Mouse (Mus musculus): Measurements from ENCODE around the gene Matk.

Matk gene

GRCm38 (mm10) chr10:81287513-81288157, 34.9 kb downstream of the Matk start:
- peak; percentile 69 to 83 for DNase-seq

GRCm38 (mm10) chr10:81288601-81289000, 35.9 kb downstream of the Matk start:
- peak in 1 of 2 experiments; percentile 68 for DNase-seq

- DNase-seq, result peak; percentile 76 to 77
Observed at GRCm38 (mm10) chr10:81289278-81289677, 36.5 kb downstream of the Matk start.

GRCm38 (mm10) chr10:81289811-81290210, 37.1 kb downstream of the Matk start:
- DNase-seq, result peak; percentile 44 to 69

- DNase-seq, result peak; percentile 53 to 75
Observed at GRCm38 (mm10) chr10:81290698-81291460, 38.1 kb downstream of the Matk start.

GRCm38 (mm10) chr10:81291511-81292104, 38.9 kb downstream of the Matk start, which contains the start of gene Tjp3:
Tjp3 (minus strand) TSS chr10:81291581.
- DNase-seq, result peak in 1 of 2 experiments; percentile 37

GRCm38 (mm10) chr10:81292554-81293333, 40.0 kb downstream of the Matk start, which contains the start of gene Pip5k1c:
Pip5k1c (plus strand) TSS chr10:81292963.
- peak; percentile 100 for DNase-seq

- DNase-seq, result no peak
Observed at GRCm38 (mm10) chr10:81293334-81294030, 40.7 kb downstream of the Matk start.

GRCm38 (mm10) chr10:81294442-81294841, 41.7 kb downstream of the Matk start:
- peak in 1 of 2 experiments; percentile 5 for DNase-seq

- no peak for DNase-seq
Observed at GRCm38 (mm10) chr10:81295185-81295584, 42.5 kb downstream of the Matk start.

GRCm38 (mm10) chr10:81297246-81297645, 44.5 kb downstream of the Matk start:
- peak in 1 of 2 experiments; percentile 24 for DNase-seq

GRCm38 (mm10) chr10:81297845-81298244, 45.1 kb downstream of the Matk start:
- peak; percentile 81 to 83 for DNase-seq

- peak; percentile 60 to 67 for DNase-seq
Observed at GRCm38 (mm10) chr10:81298369-81299100, 45.8 kb downstream of the Matk start.

- peak in 1 of 2 experiments; percentile 9 for DNase-seq
Observed at GRCm38 (mm10) chr10:81299585-81300351, 47.0 kb downstream of the Matk start.

- DNase-seq, result no peak
Observed at GRCm38 (mm10) chr10:81300352-81300907, 47.7 kb downstream of the Matk start.

- no peak for DNase-seq
Observed at GRCm38 (mm10) chr10:81301321-81301720, 48.6 kb downstream of the Matk start.

GRCm38 (mm10) chr10:81302288-81302687, 49.6 kb downstream of the Matk start:
- no peak for DNase-seq

- DNase-seq, result peak; percentile 66 to 83
Observed at GRCm38 (mm10) chr10:81302781-81303218, 50.1 kb downstream of the Matk start.

GRCm38 (mm10) chr10:81303258-81303657, 50.5 kb downstream of the Matk start:
- DNase-seq, result no peak

GRCm38 (mm10) chr10:81303761-81304160, 51.0 kb downstream of the Matk start:
- no peak for DNase-seq
